Mouse (Mus musculus): ENCODE measurements around the gene Olfr1259.
"Not testable (repeated sequence)": the region's sequence is repeated elsewhere in the genome, so short reads cannot be mapped to it uniquely, and the experiment has no call there.

Olfr1259 gene

GRCm38 (mm10) chr2:89948564-89948963, at the start of gene Olfr1259:
Gene Olfr1259 (minus strand): TSS chr2:89948664.
- no peaks in the 10 kb centered on the region for H3K4me1 ChIP-seq (replicated peaks; ENCODE audit: low read depth, low read length)
- H3K9me3 ChIP-seq (ENCODE audit: low read length) = no peaks in the 10 kb centered on the region
- no peak for TF ChIP-seq POU5F1 (IDR thresholded peaks at IDR 0.05; ENCODE audit: borderline replicate concordance, low read length)
- no peak for TF ChIP-seq NANOG (IDR thresholded peaks at IDR 0.05; ENCODE audit: borderline replicate concordance, low read length)
- no peak for TF ChIP-seq CTCF (conservative IDR thresholded peaks at IDR 0.05; ENCODE audit: low read length)
- H3K4me3 ChIP-seq (replicated peaks; ENCODE audit: low read length) = no peak within 1 kb of the TSS
- H3K27me3 ChIP-seq (ENCODE audit: insufficient read depth, low read length) = no peaks in the 10 kb centered on the region
- H3K36me3 ChIP-seq (ENCODE audit: insufficient read depth, low read length) = no peaks in the 10 kb centered on the region

GRCm38 (mm10) chr2:89990921-89991320, 42.5 kb upstream of the Olfr1259 start, which contains the start of gene Olfr1261:
Gene Olfr1261 (plus strand): TSS chr2:89991221.
- H3K4me3 ChIP-seq (replicated peaks; ENCODE audit: low read length) = no peak within 1 kb of the TSS
- H3K4me1 ChIP-seq (replicated peaks; ENCODE audit: low read depth, low read length) = no peaks in the 10 kb centered on the region
- no peaks in the 10 kb centered on the region for H3K36me3 ChIP-seq (ENCODE audit: insufficient read depth, low read length)
- H3K27me3 ChIP-seq (ENCODE audit: insufficient read depth, low read length) = no peaks in the 10 kb centered on the region
- TF ChIP-seq CTCF (conservative IDR thresholded peaks at IDR 0.05; ENCODE audit: low read length) (no peak), NANOG (IDR thresholded peaks at IDR 0.05; ENCODE audit: borderline replicate concordance, low read length) (no peak), POU5F1 (IDR thresholded peaks at IDR 0.05; ENCODE audit: borderline replicate concordance, low read length) (no peak)
- no peaks in the 10 kb centered on the region for H3K9me3 ChIP-seq (ENCODE audit: low read length)

GRCm38 (mm10) chr2:89977709-89978108, 29.2 kb upstream of the Olfr1259 start:
- H3K9me3 ChIP-seq (ENCODE audit: low read length) = no peaks in the 10 kb centered on the region
- no peak overlapping the region for H3K4me3 ChIP-seq (replicated peaks; ENCODE audit: low read length)
- no peak for TF ChIP-seq CTCF (conservative IDR thresholded peaks at IDR 0.05; ENCODE audit: low read length)
- no peak for TF ChIP-seq NANOG (IDR thresholded peaks at IDR 0.05; ENCODE audit: borderline replicate concordance, low read length)
- no peak for TF ChIP-seq POU5F1 (IDR thresholded peaks at IDR 0.05; ENCODE audit: borderline replicate concordance, low read length)
- no peaks in the 10 kb centered on the region for H3K27me3 ChIP-seq (ENCODE audit: insufficient read depth, low read length)
- H3K36me3 ChIP-seq (ENCODE audit: insufficient read depth, low read length) = no peaks in the 10 kb centered on the region
- H3K4me1 ChIP-seq (replicated peaks; ENCODE audit: low read depth, low read length) = no peaks in the 10 kb centered on the region

GRCm38 (mm10) chr2:89974184-89974583, 25.7 kb upstream of the Olfr1259 start, which contains the start of gene Olfr1260:
Gene Olfr1260 (plus strand): TSS chr2:89974340.
- H3K9me3 ChIP-seq (ENCODE audit: low read length) = no peaks in the 10 kb centered on the region
- H3K4me1 ChIP-seq (replicated peaks; ENCODE audit: low read depth, low read length) = no peaks in the 10 kb centered on the region
- no peak within 1 kb of the TSS for H3K4me3 ChIP-seq (replicated peaks; ENCODE audit: low read length)
- no peaks in the 10 kb centered on the region for H3K36me3 ChIP-seq (ENCODE audit: insufficient read depth, low read length)
- TF ChIP-seq CTCF (conservative IDR thresholded peaks at IDR 0.05; ENCODE audit: low read length) (no peak), POU5F1 (IDR thresholded peaks at IDR 0.05; ENCODE audit: borderline replicate concordance, low read length) (no peak), NANOG (IDR thresholded peaks at IDR 0.05; ENCODE audit: borderline replicate concordance, low read length) (no peak)
- no peaks in the 10 kb centered on the region for H3K27me3 ChIP-seq (ENCODE audit: insufficient read depth, low read length)

- H3K27me3 ChIP-seq (ENCODE audit: insufficient read depth, low read length) = no peaks in the 10 kb centered on the region
- no peaks in the 10 kb centered on the region for H3K9me3 ChIP-seq (ENCODE audit: low read length)
- TF ChIP-seq CTCF (conservative IDR thresholded peaks at IDR 0.05; ENCODE audit: low read length) (no peak), POU5F1 (IDR thresholded peaks at IDR 0.05; ENCODE audit: borderline replicate concordance, low read length) (no peak), NANOG (IDR thresholded peaks at IDR 0.05; ENCODE audit: borderline replicate concordance, low read length) (no peak)
- no peaks in the 10 kb centered on the region for H3K4me1 ChIP-seq (replicated peaks; ENCODE audit: low read depth, low read length)
- H3K36me3 ChIP-seq (ENCODE audit: insufficient read depth, low read length) = no peaks in the 10 kb centered on the region
- no peak within 1 kb of the TSS for H3K4me3 ChIP-seq (replicated peaks; ENCODE audit: low read length)
Observed at GRCm38 (mm10) chr2:89927009-89927408, 21.5 kb downstream of the Olfr1259 start, which contains the start of gene Olfr1258. Gene Olfr1258 (plus strand): TSS chr2:89927309.

GRCm38 (mm10) chr2:89912616-89913015, 35.8 kb downstream of the Olfr1259 start:
- not testable (repeated sequence) for H3K36me3 ChIP-seq (ENCODE audit: insufficient read depth, low read length); H3K9me3 ChIP-seq (ENCODE audit: low read length); H3K27me3 ChIP-seq (ENCODE audit: insufficient read depth, low read length); H3K4me1 ChIP-seq (replicated peaks; ENCODE audit: low read depth, low read length)
- H3K4me3 ChIP-seq (replicated peaks; ENCODE audit: low read length) = peak overlapping the region; percentile 72

Data from E14TG2a.4 (cell line).